Mouse (Mus musculus) central nervous system, embryonic 11.5 days (tissue): ENCODE data around the gene Dnajc25. TPM values are rescaled to one million over a fixed set of nuclear protein-coding genes. Genes with fewer than 3 reads are reported as not detected.

Source experiments
- polyA plus RNA-seq: library from polyadenylated mRNA; depleted of rRNA; stranded (reverse); fragments of >200 nt; gene quantifications from 2 replicates; pipeline ENCODE4 v1.2.3, GENCODE M21; 2012; rRNA removed

Dnajc25 gene
- polyA plus RNA-seq: 4.5 and 5.5 TPM in 2 replicates

GRCm38 (mm10) chr4:58994762-58995161, at the start of gene Dnajc25:
Gene Dnajc25, plus strand, starts transcription at chr4:58995062.

GRCm38 (mm10) chr4:58986540-58987190, 8.2 kb upstream of the Dnajc25 start, which contains the start of gene Ptgr1:
Gene Ptgr1, minus strand, starts transcription at chr4:58987119.

GRCm38 (mm10) chr4:59002948-59003805, 8.3 kb downstream of the Dnajc25 start, which contains the start of gene Gm20503:
Gene Gm20503, plus strand, starts transcription at chr4:59003210.

GRCm38 (mm10) chr4:59034918-59035785, 40.3 kb downstream of the Dnajc25 start, which contains the start of gene Gng10:
Gene Gng10, plus strand, starts transcription at chr4:59035088.

Other genes with a start within 250 kb of the Dnajc25 start
- gene Olfr267, start 207.3 kb upstream of the Dnajc25 start, polyA plus RNA-seq: 0.07 and 0.19 TPM in 2 replicates
- gene Ecpas, start 82.3 kb upstream of the Dnajc25 start, polyA plus RNA-seq: 29.6 and 32.0 TPM in 2 replicates
- 2.7 and 2.9 TPM in 2 replicates for gene Zkscan16, start 51.4 kb upstream of the Dnajc25 start, polyA plus RNA-seq
- 13.7 and 16.0 TPM in 2 replicates for gene Ptgr1, start 7.9 kb upstream of the Dnajc25 start, polyA plus RNA-seq
- not detected in 2 replicates for gene Gm20503, start 8.1 kb downstream of the Dnajc25 start, polyA plus RNA-seq
- 27.5 and 50.3 TPM in 2 replicates for gene Gng10, start 40.0 kb downstream of the Dnajc25 start, polyA plus RNA-seq
- not detected in 2 replicates for gene AI481877, start 143.9 kb downstream of the Dnajc25 start, polyA plus RNA-seq
- gene Ugcg, start 194.2 kb downstream of the Dnajc25 start, polyA plus RNA-seq: 30.5 and 46.9 TPM in 2 replicates